Mouse (Mus musculus): ENCODE data around the gene Olfr556.
"Not testable (repeated sequence)": the region's sequence is repeated elsewhere in the genome, so short reads cannot be mapped to it uniquely, and the experiment has no call there.

Gene Olfr556

GRCm38 (mm10) chr7:102664599-102664998 lies at the start of gene Olfr556:
Gene Olfr556 (plus strand): TSS chr7:102664899.
- no peak for DNase-seq (ENCODE audit: low spot score in 2 of 2)

GRCm38 (mm10) chr7:102618118-102618517 lies 46.6 kb upstream of the Olfr556 start, which contains the start of gene Olfr553:
Gene Olfr553 (minus strand): TSS chr7:102618218.
- DNase-seq (ENCODE audit: low spot score in 2 of 2) = no peak

- no peak for DNase-seq (ENCODE audit: low spot score in 2 of 2)
Measured at GRCm38 (mm10) chr7:102619608-102620007, 45.1 kb upstream of the Olfr556 start.

GRCm38 (mm10) chr7:102620368-102620767 lies 44.3 kb upstream of the Olfr556 start:
- not testable (repeated sequence) for DNase-seq (ENCODE audit: low spot score in 2 of 2)

GRCm38 (mm10) chr7:102636665-102637064 lies 28.0 kb upstream of the Olfr556 start:
- no peak for DNase-seq (ENCODE audit: low spot score in 2 of 2)

GRCm38 (mm10) chr7:102638132-102638531 lies 26.6 kb upstream of the Olfr556 start, which contains the start of gene Olfr554:
Gene Olfr554 (plus strand): TSS chr7:102638432.
- DNase-seq (ENCODE audit: low spot score in 2 of 2) = no peak

GRCm38 (mm10) chr7:102644945-102645344 lies 19.8 kb upstream of the Olfr556 start:
- not testable (repeated sequence) for DNase-seq (ENCODE audit: low spot score in 2 of 2)

- no peak for DNase-seq (ENCODE audit: low spot score in 2 of 2)
Measured at GRCm38 (mm10) chr7:102658523-102658922, 6.2 kb upstream of the Olfr556 start, which contains the start of gene Olfr555. Gene Olfr555 (plus strand): TSS chr7:102658823.

- no peak for DNase-seq (ENCODE audit: low spot score in 2 of 2)
Measured at GRCm38 (mm10) chr7:102665378-102665777, 679 bp downstream of the Olfr556 start.

- no peak for DNase-seq (ENCODE audit: low spot score in 2 of 2)
Measured at GRCm38 (mm10) chr7:102676225-102676624, 11.5 kb downstream of the Olfr556 start.

GRCm38 (mm10) chr7:102681916-102682315 lies 17.2 kb downstream of the Olfr556 start:
- no peak for DNase-seq (ENCODE audit: low spot score in 2 of 2)

GRCm38 (mm10) chr7:102686944-102687501 lies 22.3 kb downstream of the Olfr556 start, which contains the start of gene Trim68:
Gene Trim68 (minus strand): TSS chr7:102687327.
- peak; percentile 78 to 87 for DNase-seq (ENCODE audit: low spot score in 2 of 2)

GRCm38 (mm10) chr7:102695358-102696125 lies 30.8 kb downstream of the Olfr556 start, which contains the start of gene Olfr557:
Gene Olfr557 (plus strand): TSS chr7:102695910.
- peak in 1 of 2 experiments; percentile 13 for DNase-seq (ENCODE audit: low spot score in 2 of 2)

- no peak for DNase-seq (ENCODE audit: low spot score in 2 of 2)
Measured at GRCm38 (mm10) chr7:102698461-102698860, 33.8 kb downstream of the Olfr556 start.

- no peak for DNase-seq (ENCODE audit: low spot score in 2 of 2)
Measured at GRCm38 (mm10) chr7:102701915-102702314, 37.2 kb downstream of the Olfr556 start, which contains the start of gene Olfr558. Gene Olfr558 (plus strand): TSS chr7:102702215.

GRCm38 (mm10) chr7:102718970-102719369 lies 54.3 kb downstream of the Olfr556 start, which contains the start of gene Olfr33:
Gene Olfr33 (minus strand): TSS chr7:102719070.
- no peak for DNase-seq (ENCODE audit: low spot score in 2 of 2)

Data from frontal cortex, postnatal 10 days (tissue).